Mouse (Mus musculus) liver, postnatal 0 days (tissue): ENCODE measurements around the gene Dusp10. TPM values are rescaled to one million over a fixed set of nuclear protein-coding genes. Genes with fewer than 3 reads are reported as not detected.
A peak's percentile ranks its signal among the peaks of the same experiment; 100 is the strongest.

Experiments
- ATAC-seq: fragments of 200-750 bp; cut with Nextera tagmentation; 2 replicates; pipeline ENCODE4 v1.8.0; 2017; ENCODE audit warnings: mild to moderate bottlenecking, moderate library complexity
- DNase-seq: peaks from one replicate; pipeline ENCODE4 v3.0.0-alpha.2; 2016
- H3K27ac ChIP-seq: fragments of 300-500 bp; sonication (generic); 2 replicates; pipeline ENCODE4 v1.5.1; 2014; ENCODE audit warnings: antibody characterized with exemption, moderate library complexity, mild to moderate bottlenecking, low read depth
- H3K27me3 ChIP-seq: fragments of 300-500 bp; sonication (generic); 2 replicates; pipeline ENCODE4 v1.6.1; 2014; ENCODE audit warnings: low read length, control low read depth, mixed read lengths; ENCODE audit not compliant: insufficient read depth
- H3K36me3 ChIP-seq: fragments of 300-500 bp; sonication (generic); replicated peaks from 2 replicates; pipeline ENCODE4 v1.6.1; 2014; ENCODE audit warnings: mild to moderate bottlenecking, control low read depth, low read length, moderate library complexity, mixed read lengths; ENCODE audit not compliant: insufficient read depth
- H3K4me1 ChIP-seq: fragments of 300-500 bp; sonication (generic); 2 replicates; pipeline ENCODE4 v1.6.1; 2014; ENCODE audit warnings: antibody characterized with exemption, mild to moderate bottlenecking, control low read depth; ENCODE audit not compliant: insufficient read depth
- H3K4me2 ChIP-seq: fragments of 300-500 bp; sonication (generic); 2 replicates; pipeline ENCODE4 v1.6.1; 2014; ENCODE audit warnings: low read depth, mild to moderate bottlenecking, low read length, moderate library complexity, mixed read lengths
- H3K4me3 ChIP-seq: fragments of 300-500 bp; sonication (generic); 2 replicates; pipeline ENCODE4 v1.5.1; 2014; ENCODE audit warnings: low read depth, low read length
- H3K9ac ChIP-seq: fragments of 300-500 bp; sonication (generic); replicated peaks from 2 replicates; pipeline ENCODE4 v1.6.1; 2014; ENCODE audit warnings: mild to moderate bottlenecking, moderate library complexity
- H3K9me3 ChIP-seq: fragments of 300-500 bp; sonication (generic); 2 replicates; pipeline ENCODE4 v1.6.1; 2016; ENCODE audit warnings: mild to moderate bottlenecking, control low read depth, low read length, mixed read lengths
- CTCF ChIP-seq: sonication (generic); IDR thresholded peaks from 2 replicates; pipeline ENCODE4 v1.5.1; 2016; ENCODE audit warnings: antibody characterized with exemption, low read depth
- EP300 ChIP-seq: IDR thresholded peaks from 2 replicates; pipeline ENCODE4 v1.6.1; 2016; ENCODE audit warnings: antibody characterized with exemption, low read depth, mild to moderate bottlenecking
- WGBS: fragments of 180-500 bp; shearing (Covaris S2); extraction: QIAGEN DNeasy Blood & Tissue Kit; methylation state at CpG from one replicate; pipeline ENCODE4 v1.1.7; 2014; ENCODE audit not compliant: insufficient replicate concordance; 5-methylcytosine and 5-hydroxymethylcytosine counted together
- polyA plus RNA-seq: library from polyadenylated mRNA; unstranded; fragments of >200 nt; fragmentation: Nextera tagmentation; extraction: Ambion mirVana; gene quantifications from 2 replicates; pipeline ENCODE4 v1.2.1, GENCODE M21; 2015

The Dusp10 gene
- polyA plus RNA-seq, 1 experiment from 2014 or later: 2.6 TPM

DNA sequence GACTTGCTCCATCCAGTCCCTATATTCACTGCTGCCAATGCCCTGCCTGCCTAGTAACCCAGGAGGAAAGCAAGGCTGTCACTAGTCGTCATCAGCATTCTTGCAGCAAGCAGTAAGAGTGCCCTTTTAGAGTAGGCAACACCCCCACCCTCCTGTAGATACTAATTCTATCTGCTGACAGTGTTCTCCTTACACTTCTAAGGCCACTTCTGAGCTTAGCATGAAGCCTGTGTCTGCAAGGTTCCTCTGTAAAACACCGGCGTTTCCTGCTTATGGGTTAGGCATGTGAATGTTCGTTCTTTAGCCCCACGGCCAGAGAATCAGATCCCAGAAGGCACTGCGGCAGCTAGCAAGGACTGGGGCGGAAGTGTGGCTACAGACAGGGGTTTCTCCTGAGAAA, 51.2 kb downstream of the Dusp10 start:
- Histone ChIP-seq H3K9me3 (no peaks in the 10 kb centered on the region), H3K27me3 (no peaks in the 10 kb centered on the region), H3K4me2 (no peak overlapping the region), H3K4me1 (peaks cover 17% of the 10 kb centered on the region), H3K9ac (no peak overlapping the region), H3K36me3 (no peaks in the 10 kb centered on the region; the same call in 1 of the 2 replicates), H3K4me3 (no peak overlapping the region), H3K27ac (no peak overlapping the region)
- WGBS: 59% methylated on average over 7 of the region's 7 CpGs
- ATAC-seq: no peak
- no peak for TF ChIP-seq EP300
- TF ChIP-seq CTCF: no peak
- DNase-seq: no peak

- WGBS: 80% methylated on average over 13 of the region's 13 CpGs
- no peaks in the 10 kb centered on the region for H3K9me3 ChIP-seq
- TF ChIP-seq CTCF: no peak
- no peak for TF ChIP-seq EP300
- no peaks in the 10 kb centered on the region for H3K27me3 ChIP-seq
- H3K4me3 ChIP-seq: no peak overlapping the region
- H3K9ac ChIP-seq: no peak overlapping the region
- H3K4me1 ChIP-seq: peaks cover 15% of the 10 kb centered on the region
- DNase-seq (no peak), ATAC-seq (peak; percentile 48; the same call in 1 of the 2 replicates)
- no peak overlapping the region for H3K27ac ChIP-seq
- no peak overlapping the region for H3K4me2 ChIP-seq
- peaks cover 6% of the 10 kb centered on the region for H3K36me3 ChIP-seq
Observed at GRCm38 (mm10) chr1:184065589-184066361, 52.7 kb downstream of the Dusp10 start.

DNA sequence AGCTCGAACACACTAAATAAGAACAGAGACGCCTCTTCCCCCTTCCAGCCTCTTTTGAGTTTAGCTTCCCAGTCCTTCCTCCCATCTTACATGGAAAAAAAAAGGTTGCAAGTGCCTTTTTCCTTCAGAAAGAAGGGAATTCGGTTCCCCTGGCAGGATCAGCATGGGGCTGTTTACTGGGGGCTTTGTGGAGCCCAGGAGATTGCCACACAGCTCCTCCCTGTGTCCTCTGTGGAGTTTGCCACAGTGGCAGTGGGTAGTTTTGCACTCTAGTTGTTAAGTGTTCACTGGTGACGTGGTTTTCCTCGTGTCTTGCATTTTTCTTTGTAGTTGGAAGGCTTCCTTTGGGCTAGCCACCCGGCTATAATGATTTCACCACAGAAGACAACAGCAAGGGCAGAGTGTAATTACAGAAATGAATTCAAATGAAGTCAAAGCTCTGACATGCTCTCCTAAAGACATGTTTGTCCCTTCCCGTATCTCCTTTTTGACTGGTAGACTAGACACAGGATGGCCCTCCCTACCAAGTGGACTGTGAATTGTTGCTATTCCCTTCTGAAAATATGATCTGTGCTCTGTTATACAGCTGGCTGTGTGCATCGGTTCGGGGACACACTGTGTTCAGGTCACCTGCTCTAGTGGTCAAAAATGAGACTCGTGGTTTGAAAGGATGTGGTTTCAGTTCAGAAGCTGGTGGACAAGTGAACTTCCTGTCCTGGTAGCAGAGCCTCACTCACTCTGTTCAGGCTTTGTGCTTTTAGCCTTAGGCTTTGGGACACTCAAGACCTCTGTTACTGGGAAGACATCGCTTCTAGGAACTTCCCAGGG, 53.6 kb downstream of the Dusp10 start:
- Histone ChIP-seq H3K9ac (no peak overlapping the region), H3K4me2 (no peak overlapping the region), H3K4me1 (peaks cover 7% of the 10 kb centered on the region), H3K27me3 (no peaks in the 10 kb centered on the region), H3K4me3 (no peak overlapping the region), H3K9me3 (no peaks in the 10 kb centered on the region), H3K36me3 (peaks cover 6% of the 10 kb centered on the region), H3K27ac (no peak overlapping the region)
- no peak for DNase-seq
- no peak for ATAC-seq
- no peak for TF ChIP-seq EP300
- TF ChIP-seq CTCF: no peak
- 56% methylated on average over 11 of the region's 11 CpGs for WGBS

- ATAC-seq (peak; percentile 39; the same call in 1 of the 2 replicates), DNase-seq (no peak)
- Histone ChIP-seq H3K4me1 (peaks cover 7% of the 10 kb centered on the region), H3K27me3 (no peaks in the 10 kb centered on the region), H3K9me3 (no peaks in the 10 kb centered on the region), H3K4me2 (no peak overlapping the region), H3K4me3 (no peak overlapping the region), H3K27ac (no peak overlapping the region), H3K36me3 (peaks cover 6% of the 10 kb centered on the region), H3K9ac (no peak overlapping the region)
- WGBS: 82% methylated on average over 18 of the region's 18 CpGs
- TF ChIP-seq CTCF: no peak
- no peak for TF ChIP-seq EP300
Observed at GRCm38 (mm10) chr1:184067704-184068558, 54.8 kb downstream of the Dusp10 start.

DNA sequence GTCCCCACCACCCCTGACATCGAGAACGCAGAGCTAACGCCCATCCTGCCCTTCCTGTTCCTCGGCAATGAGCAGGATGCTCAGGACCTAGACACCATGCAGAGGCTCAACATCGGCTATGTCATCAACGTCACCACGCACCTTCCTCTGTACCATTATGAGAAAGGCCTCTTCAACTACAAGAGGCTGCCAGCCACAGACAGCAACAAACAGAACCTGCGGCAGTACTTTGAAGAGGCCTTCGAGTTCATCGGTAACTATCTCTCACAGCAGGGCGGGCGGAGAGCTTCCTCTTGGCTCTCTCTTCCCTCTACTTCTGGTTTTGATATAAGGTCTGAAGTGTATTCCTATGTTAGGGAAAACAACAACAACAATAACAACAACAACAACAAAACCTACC, 55.9 kb downstream of the Dusp10 start:
- WGBS: 78% methylated on average over 12 of the region's 12 CpGs

More for the DNA sequence above, 55.9 kb downstream of the Dusp10 start:
- H3K4me3 ChIP-seq: no peak overlapping the region
- no peak overlapping the region for H3K9ac ChIP-seq
- H3K36me3 ChIP-seq: peaks cover 12% of the 10 kb centered on the region
- 0 out of 2 replicates have a peak overlapping the region, but pooled peaks have one; percentile 19 for H3K27ac ChIP-seq
- H3K4me2 ChIP-seq: no peak overlapping the region
- ATAC-seq (no peak), DNase-seq (no peak)
- H3K4me1 ChIP-seq: peaks cover 7% of the 10 kb centered on the region
- TF ChIP-seq CTCF: no peak
- no peak for TF ChIP-seq EP300
- H3K9me3 ChIP-seq: no peaks in the 10 kb centered on the region
- no peaks in the 10 kb centered on the region for H3K27me3 ChIP-seq
